Mouse (Mus musculus) heart, postnatal 0 days (tissue): ENCODE data around the gene Olfr554.

Experiments
- CTCF ChIP-seq: IDR thresholded peaks from 2 replicates; pipeline ENCODE4 v1.5.1; 2016; ENCODE audit warnings: antibody characterized with exemption, control low read depth, low read depth
- EP300 ChIP-seq: IDR thresholded peaks from 2 replicates; pipeline ENCODE4 v1.6.1; 2016; ENCODE audit warnings: antibody characterized with exemption, low read depth

- no peak for TF ChIP-seq CTCF
- no peak for TF ChIP-seq EP300
These were observed 43.7 kb downstream of the Olfr554 start for GRCm38 (mm10) chr7:102681916-102682315.
